Comparison of ENCODE assay signal across 13 mouse cellular contexts in genomic region chrX:103287846-103288377, GRCm38 (mm10). TPM values are rescaled to one million over a fixed set of nuclear protein-coding genes. Genes with fewer than 3 reads are reported as not detected.
DNase-seq lines count a peak whose midpoint lies in the region; ATAC-seq and TF ChIP-seq lines count a peak whose summit lies in the region.
"Had no signal": no experiment of that assay in that cellular context is flagged by ENCODE, and none has a peak within 500 bp of the region (broad histone marks: within the 10 kb centered on the region; RNA-seq: fewer than 3 reads in every experiment).

No protein-coding gene starts in this region.

- ATAC-seq in forebrain, embryonic 13.5 days = no peak
- ATAC-seq in forebrain, embryonic 11.5 days (replicated peaks; ENCODE audit: low FRiP score) = no peak
- no peak for ATAC-seq in lung, embryonic 16.5 days (ENCODE audit: low read depth)

- TF ChIP-seq POLR2A in lung, adult 2 months (IDR thresholded peaks at IDR 0.05; ENCODE audit: borderline replicate concordance, extremely low read depth, low read depth, low read length) = no peak

- WGBS in forebrain, embryonic 13.5 days = 37% methylated on average over 10 of the region's 10 CpGs
- WGBS in forebrain, embryonic 11.5 days = 45% methylated on average over 10 of the region's 10 CpGs
- 35% methylated on average over 10 of the region's 10 CpGs for WGBS in lung, embryonic 16.5 days
- 47% methylated on average over 10 of the region's 10 CpGs for WGBS in lung, adult 2 months
- 31% methylated on average over 10 of the region's 10 CpGs for WGBS in limb, embryonic 10.5 days

- no peak for TF ChIP-seq CTCF in lung, adult 2 months (IDR thresholded peaks at IDR 0.05; ENCODE audit: insufficient read depth, low read length)
- TF ChIP-seq CTCF in gastrocnemius, adult 2 months (IDR thresholded peaks at IDR 0.05) = no peak

- peak overlapping the region; percentile 31 for H3K27ac ChIP-seq in forebrain, embryonic 13.5 days
- H3K27ac ChIP-seq in forebrain, embryonic 11.5 days (ENCODE audit: low read depth, low read length) = no peak overlapping the region
- peak overlapping the region; percentile 43 for H3K27ac ChIP-seq in lung, embryonic 16.5 days (ENCODE audit: low read length)
- H3K27ac ChIP-seq in limb, embryonic 10.5 days = peak overlapping the region; percentile 25; the same call in 1 of the 2 replicates
- H3K27ac ChIP-seq in gastrocnemius, adult 2 months = no peak overlapping the region

- H3K36me3 ChIP-seq in forebrain, embryonic 13.5 days (ENCODE audit: poor library complexity, severe bottlenecking) = no peaks in the 10 kb centered on the region
- no peaks in the 10 kb centered on the region for H3K36me3 ChIP-seq in forebrain, embryonic 11.5 days (ENCODE audit: control insufficient read depth, insufficient read depth, low read length)
- no peaks in the 10 kb centered on the region for H3K36me3 ChIP-seq in lung, embryonic 16.5 days (ENCODE audit: control insufficient read depth, insufficient read depth, low read length)
- H3K36me3 ChIP-seq in limb, embryonic 10.5 days = no peaks in the 10 kb centered on the region
- H3K36me3 ChIP-seq: midbrain, embryonic 12.5 days had no signal

- no peak overlapping the region for H3K9ac ChIP-seq in forebrain, embryonic 13.5 days
- H3K9ac ChIP-seq in forebrain, embryonic 11.5 days (ENCODE audit: low read length) = no peak overlapping the region
- H3K9ac ChIP-seq in lung, embryonic 16.5 days (ENCODE audit: low read length) = no peak overlapping the region
- H3K9ac ChIP-seq: midbrain, embryonic 12.5 days had no signal

- intact Hi-C loops in gastrocnemius, adult 2 months (cut with DNase I) = no loop called here

- H3K4me1 ChIP-seq in forebrain, embryonic 13.5 days = peaks cover 11% of the 10 kb centered on the region
- H3K4me1 ChIP-seq in forebrain, embryonic 11.5 days (replicated peaks; ENCODE audit: control insufficient read depth, insufficient read depth, low read length) = peaks cover 4% of the 10 kb centered on the region; the same call in 1 of the 2 replicates
- no peaks in the 10 kb centered on the region; the same call in none of the 2 replicates for H3K4me1 ChIP-seq in lung, embryonic 16.5 days (replicated peaks; ENCODE audit: control insufficient read depth, insufficient read depth, low read length)
- H3K4me1 ChIP-seq in lung, adult 2 months (ENCODE audit: control insufficient read depth, insufficient read depth, low read length) = no peaks in the 10 kb centered on the region; the same call in 1 of the 2 replicates
- peaks cover 7% of the 10 kb centered on the region; the same call in 1 of the 2 replicates for H3K4me1 ChIP-seq in limb, embryonic 10.5 days

- H3K27me3 ChIP-seq in forebrain, embryonic 13.5 days = peaks cover 26% of the 10 kb centered on the region
- peaks cover 23% of the 10 kb centered on the region for H3K27me3 ChIP-seq in forebrain, embryonic 11.5 days (ENCODE audit: control insufficient read depth, insufficient read depth, low read length)
- peaks cover 15% of the 10 kb centered on the region for H3K27me3 ChIP-seq in lung, embryonic 16.5 days (ENCODE audit: control insufficient read depth, insufficient read depth, low read depth, low read length)
- H3K27me3 ChIP-seq in limb, embryonic 10.5 days (ENCODE audit: low read depth, poor library complexity, severe bottlenecking) = peaks cover 84% of the 10 kb centered on the region

- no peak overlapping the region for H3K4me3 ChIP-seq in forebrain, embryonic 13.5 days
- no peak overlapping the region for H3K4me3 ChIP-seq in forebrain, embryonic 11.5 days (ENCODE audit: low read depth, low read length)
- H3K4me3 ChIP-seq in lung, embryonic 16.5 days (ENCODE audit: low read length) = no peak overlapping the region
- no peak overlapping the region for H3K4me3 ChIP-seq in lung, adult 2 months (replicated peaks; ENCODE audit: extremely low read depth, low read depth, low read length)
- H3K4me3 ChIP-seq in limb, embryonic 10.5 days = no peak overlapping the region
- no peak overlapping the region for H3K4me3 ChIP-seq in gastrocnemius, adult 2 months
- H3K4me3 ChIP-seq: midbrain, embryonic 12.5 days had no signal

- H3K4me2 ChIP-seq in forebrain, embryonic 13.5 days = no peak overlapping the region
- H3K4me2 ChIP-seq in forebrain, embryonic 11.5 days (ENCODE audit: low read depth, low read length, severe bottlenecking) = no peak overlapping the region
- H3K4me2 ChIP-seq in lung, embryonic 16.5 days (ENCODE audit: low read depth, low read length) = no peak overlapping the region

- DNase-seq in forebrain, embryonic 11.5 days (ENCODE audit: low spot score) = no peak
- DNase-seq in lung, adult 2 months = no peak
- peak; percentile 27 for DNase-seq in limb, embryonic 10.5 days (ENCODE audit: low spot score)
- peak; percentile 1 for DNase-seq in retina, embryonic 14.5 days (ENCODE audit: low spot score)
- no peak for DNase-seq in cerebellum, adult 8-10 months
- DNase-seq in gastrocnemius, adult 2 months = no peak
- DNase-seq: kidney, adult 11 months had no signal

- no peaks in the 10 kb centered on the region for H3K9me3 ChIP-seq in forebrain, embryonic 13.5 days (replicated peaks)
- no peaks in the 10 kb centered on the region for H3K9me3 ChIP-seq in forebrain, embryonic 11.5 days (ENCODE audit: control insufficient read depth, low read length)
- no peaks in the 10 kb centered on the region for H3K9me3 ChIP-seq in lung, embryonic 16.5 days (ENCODE audit: control insufficient read depth, low read length)
- H3K9me3 ChIP-seq in limb, embryonic 10.5 days (replicated peaks) = no peaks in the 10 kb centered on the region
- H3K9me3 ChIP-seq: midbrain, embryonic 12.5 days had no signal

RNA-seq across cellular contexts. Expression of gene Cdx4, which starts 33.3 kb away (rescaled TPM):
- not detected in 2 replicates for polyA plus RNA-seq in forebrain, embryonic 13.5 days (2015; fragmentation: Nextera tagmentation; extraction: Ambion mirVana)
- not detected in 2 replicates for polyA plus RNA-seq in forebrain, embryonic 11.5 days (2014; fragmentation: Nextera tagmentation; extraction: Ambion mirVana)
- polyA plus RNA-seq in lung, embryonic 16.5 days (2015; fragmentation: Nextera tagmentation; extraction: Ambion mirVana) = 0.10 TPM in 1 of 2 replicates, not detected in the other
- not detected in 2 replicates for polyA plus RNA-seq in lung, adult 2 months (2012; rRNA removed)
- polyA plus RNA-seq in limb, embryonic 10.5 days (2016; fragmentation: Nextera tagmentation; extraction: Ambion mirVana) = not detected in 2 replicates
- total RNA-seq in gastrocnemius, adult 2 months (2021) = not detected
- total RNA-seq: gastrocnemius, postnatal 4 days; left cerebral cortex, postnatal 25 days had no signal
- polyA plus RNA-seq: midbrain, embryonic 12.5 days; stomach, embryonic 14.5 days had no signal

Comparison
In these comparisons a context has a peak if more than half of its experiments do, and no peak if none do; other contexts are left out.
1. H3K27ac ChIP-seq: peak in forebrain, embryonic 13.5 days (single experiment), lung, embryonic 16.5 days (single experiment) and limb, embryonic 10.5 days (single experiment); none in forebrain, embryonic 11.5 days (single experiment) and gastrocnemius, adult 2 months (single experiment).
2. DNase-seq: peak in limb, embryonic 10.5 days (single experiment) and retina, embryonic 14.5 days (single experiment); none in forebrain, embryonic 11.5 days (single experiment), lung, adult 2 months (single experiment), cerebellum, adult 8-10 months (single experiment) and gastrocnemius, adult 2 months (single experiment).